ENCODE assay signal across 18 mouse cellular contexts in genomic region chr14:19383741-19384140, GRCm38 (mm10). TPM values are rescaled to one million over a fixed set of nuclear protein-coding genes. Genes with fewer than 3 reads are reported as not detected.
"Had no signal": no experiment of that assay in that cellular context is flagged by ENCODE, and none has a peak within 500 bp of the region (broad histone marks: within the 10 kb centered on the region; RNA-seq: fewer than 3 reads in every experiment).

No protein-coding gene starts in this region.

RNA-seq across cellular contexts. Expression of gene Gm21738, which starts 35.0 kb away (rescaled TPM):
- total RNA-seq: forebrain, postnatal 0 days; gastrocnemius, adult 18-20 months; gastrocnemius, adult 2 months; gastrocnemius, adult 8-10 months; gastrocnemius, postnatal 10 days; gastrocnemius, postnatal 14 days; gastrocnemius, postnatal 25 days; gastrocnemius, postnatal 36 days had no signal
- polyA plus RNA-seq: cortical plate, adult 2 months; embryonic facial prominence, embryonic 10.5 days; embryonic facial prominence, embryonic 11.5 days; embryonic facial prominence, embryonic 12.5 days; embryonic facial prominence, embryonic 15.5 days; forebrain, embryonic 10.5 days; forebrain, embryonic 14.5 days; forebrain, postnatal 0 days; gonadal fat pad, adult 2 months; heart, adult 2 months; heart, embryonic 11.5 days had no signal
